Mouse (Mus musculus): ENCODE measurements around the gene Krt78. TPM values are rescaled to one million over a fixed set of nuclear protein-coding genes. Genes with fewer than 3 reads are reported as not detected.

Krt78 gene
- polyA plus RNA-seq, 1 experiment: 0.94 TPM

DNA sequence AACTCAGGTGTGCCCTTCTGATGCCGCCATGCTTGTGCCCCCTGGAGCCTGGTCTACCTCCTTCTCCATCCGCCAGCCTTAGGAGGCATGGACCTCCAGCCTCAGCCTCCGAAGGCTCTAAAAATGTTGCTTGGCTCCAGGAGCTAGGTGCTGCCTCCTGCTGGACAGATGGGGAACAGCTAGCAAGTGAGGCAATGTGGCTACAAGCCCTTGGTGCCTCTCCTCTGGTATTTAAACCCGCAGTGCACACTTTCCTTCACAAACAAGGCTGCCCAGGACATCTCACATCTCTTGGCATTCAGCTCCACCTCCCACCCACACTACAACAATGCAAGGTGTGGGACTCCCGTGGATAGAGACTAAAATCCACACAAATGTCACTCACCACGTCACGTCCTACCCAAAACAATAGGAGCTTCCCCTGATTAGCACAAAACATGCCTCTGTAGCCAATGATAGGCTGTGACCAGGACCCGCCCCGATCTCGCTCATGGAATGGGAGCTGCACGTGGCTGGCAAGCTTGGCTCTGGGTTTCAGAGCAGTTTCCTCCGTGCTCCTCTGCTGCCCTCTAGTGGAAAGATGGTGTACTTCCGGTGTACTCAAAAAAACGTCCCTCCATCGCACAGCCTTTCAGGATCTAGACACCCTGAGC, 30.0 kb upstream of the Krt78 start:
- DNase-seq: peak; percentile 79
- WGBS: 5% methylated on average over 15 of the region's 15 CpGs

GRCm38 (mm10) chr15:101983315-101983948, 29.3 kb upstream of the Krt78 start:
- Histone ChIP-seq H3K27me3 (ENCODE audit: control insufficient read depth, insufficient read depth, low read length) (no peaks in the 10 kb centered on the region), H3K36me3 (ENCODE audit: control insufficient read depth, insufficient read depth, low read length) (no peaks in the 10 kb centered on the region), H3K4me1 (replicated peaks; ENCODE audit: control insufficient read depth, insufficient read depth, low read length) (peaks cover 3% of the 10 kb centered on the region), H3K4me3 (ENCODE audit: control insufficient read depth, insufficient read depth, low read length) (no peak overlapping the region), H3K27ac (ENCODE audit: control insufficient read depth, insufficient read depth, low read length) (no peak overlapping the region)
- TF ChIP-seq POLR2A (IDR thresholded peaks at IDR 0.05; ENCODE audit: control insufficient read depth, extremely low read depth, insufficient read depth, low read length, poor library complexity) (no peak), CTCF (IDR thresholded peaks at IDR 0.05; ENCODE audit: borderline replicate concordance, control insufficient read depth, extremely low read depth, insufficient read depth, low read length, poor library complexity) (no peak)
- 73% methylated on average over 13 of the region's 13 CpGs for WGBS
- no peak for DNase-seq

More for the DNA sequence above, 30.0 kb upstream of the Krt78 start:
- Histone ChIP-seq H3K27ac (ENCODE audit: control insufficient read depth, insufficient read depth, low read length) (no peak overlapping the region), H3K27me3 (ENCODE audit: control insufficient read depth, insufficient read depth, low read length) (no peaks in the 10 kb centered on the region), H3K4me3 (ENCODE audit: control insufficient read depth, insufficient read depth, low read length) (no peak overlapping the region), H3K36me3 (ENCODE audit: control insufficient read depth, insufficient read depth, low read length) (no peaks in the 10 kb centered on the region), H3K4me1 (replicated peaks; ENCODE audit: control insufficient read depth, insufficient read depth, low read length) (peaks cover 3% of the 10 kb centered on the region)
- TF ChIP-seq CTCF (IDR thresholded peaks at IDR 0.05; ENCODE audit: borderline replicate concordance, control insufficient read depth, extremely low read depth, insufficient read depth, low read length, poor library complexity) (peak; percentile 78; the same call in 1 of the 2 replicates), POLR2A (IDR thresholded peaks at IDR 0.05; ENCODE audit: control insufficient read depth, extremely low read depth, insufficient read depth, low read length, poor library complexity) (no peak)

DNA sequence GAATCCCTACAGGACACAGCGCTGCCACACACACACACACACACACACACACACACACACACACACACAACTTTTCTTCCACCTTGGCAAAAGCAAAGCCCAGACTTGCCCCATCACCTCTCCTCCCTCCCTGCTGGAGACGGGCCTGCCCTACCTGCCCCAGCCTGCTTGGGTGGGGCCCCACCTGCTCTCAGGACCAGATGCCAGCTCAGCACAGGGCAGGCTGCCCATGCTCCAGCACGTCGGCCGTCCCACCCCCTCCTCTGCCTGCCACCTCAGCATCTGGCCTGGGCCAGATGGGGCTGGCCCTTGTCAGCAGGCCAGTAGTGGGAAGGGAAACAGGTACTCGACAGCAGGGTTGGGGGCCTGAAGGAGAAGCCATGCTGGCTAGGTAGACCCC, 26.8 kb upstream of the Krt78 start:
- Histone ChIP-seq H3K36me3 (ENCODE audit: control insufficient read depth, insufficient read depth, low read length) (no peaks in the 10 kb centered on the region), H3K27ac (ENCODE audit: control insufficient read depth, insufficient read depth, low read length) (no peak overlapping the region), H3K27me3 (ENCODE audit: control insufficient read depth, insufficient read depth, low read length) (no peaks in the 10 kb centered on the region; the same call in 1 of the 2 replicates), H3K4me1 (replicated peaks; ENCODE audit: control insufficient read depth, insufficient read depth, low read length) (peaks cover 12% of the 10 kb centered on the region), H3K4me3 (ENCODE audit: control insufficient read depth, insufficient read depth, low read length) (no peak overlapping the region)
- TF ChIP-seq CTCF (IDR thresholded peaks at IDR 0.05; ENCODE audit: borderline replicate concordance, control insufficient read depth, extremely low read depth, insufficient read depth, low read length, poor library complexity): no peak
- TF ChIP-seq POLR2A (IDR thresholded peaks at IDR 0.05; ENCODE audit: control insufficient read depth, extremely low read depth, insufficient read depth, low read length, poor library complexity): no peak
- WGBS: 77% methylated on average over 6 of the region's 6 CpGs
- DNase-seq: no peak

DNA sequence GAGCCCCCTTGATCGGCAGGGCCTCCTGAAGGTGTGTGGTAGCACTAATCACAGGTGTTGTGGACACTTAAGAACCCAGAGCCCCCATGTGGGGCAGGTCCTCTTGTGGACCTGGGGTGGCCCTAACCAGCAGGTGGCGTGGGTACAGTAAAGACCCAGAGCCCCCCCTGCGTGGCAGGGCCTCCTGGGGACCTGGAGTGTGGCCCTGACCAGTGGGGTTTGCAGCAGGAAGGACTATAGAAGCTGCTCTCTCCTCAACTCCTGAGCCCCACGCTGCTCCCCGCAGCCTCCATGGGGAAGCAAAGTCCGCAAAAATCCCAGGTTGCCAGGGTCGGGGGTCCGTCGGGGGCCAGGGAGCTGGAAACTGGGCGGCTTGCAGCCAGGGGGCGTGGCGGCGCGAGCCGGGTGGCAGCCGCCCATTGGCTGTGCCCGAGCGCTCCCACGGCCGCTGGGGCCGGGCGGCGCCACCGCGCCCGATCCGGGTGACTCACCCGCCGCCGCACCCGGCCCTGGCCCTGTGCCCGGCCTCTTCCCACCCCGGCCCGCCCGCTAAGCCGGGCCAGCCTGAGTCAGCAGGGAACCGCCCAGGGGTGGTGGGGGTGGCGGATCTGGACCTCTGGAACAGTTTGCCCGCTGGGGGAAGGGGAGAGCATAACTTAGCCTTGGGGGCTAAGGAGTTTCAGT, 23.1 kb upstream of the Krt78 start:
- H3K27ac ChIP-seq (ENCODE audit: control insufficient read depth, insufficient read depth, low read length): peak overlapping the region; percentile 23; the same call in 1 of the 2 replicates
- DNase-seq: peak; percentile 25
- H3K36me3 ChIP-seq (ENCODE audit: control insufficient read depth, insufficient read depth, low read length): no peaks in the 10 kb centered on the region
- no peaks in the 10 kb centered on the region; the same call in 1 of the 2 replicates for H3K27me3 ChIP-seq (ENCODE audit: control insufficient read depth, insufficient read depth, low read length)
- TF ChIP-seq POLR2A (IDR thresholded peaks at IDR 0.05; ENCODE audit: control insufficient read depth, extremely low read depth, insufficient read depth, low read length, poor library complexity) (no peak), CTCF (IDR thresholded peaks at IDR 0.05; ENCODE audit: borderline replicate concordance, control insufficient read depth, extremely low read depth, insufficient read depth, low read length, poor library complexity) (no peak)
- peaks cover 9% of the 10 kb centered on the region; the same call in 1 of the 2 replicates for H3K4me1 ChIP-seq (replicated peaks; ENCODE audit: control insufficient read depth, insufficient read depth, low read length)
- 4% methylated on average over 39 of the region's 39 CpGs for WGBS
- H3K4me3 ChIP-seq (ENCODE audit: control insufficient read depth, insufficient read depth, low read length): no peak overlapping the region

DNA sequence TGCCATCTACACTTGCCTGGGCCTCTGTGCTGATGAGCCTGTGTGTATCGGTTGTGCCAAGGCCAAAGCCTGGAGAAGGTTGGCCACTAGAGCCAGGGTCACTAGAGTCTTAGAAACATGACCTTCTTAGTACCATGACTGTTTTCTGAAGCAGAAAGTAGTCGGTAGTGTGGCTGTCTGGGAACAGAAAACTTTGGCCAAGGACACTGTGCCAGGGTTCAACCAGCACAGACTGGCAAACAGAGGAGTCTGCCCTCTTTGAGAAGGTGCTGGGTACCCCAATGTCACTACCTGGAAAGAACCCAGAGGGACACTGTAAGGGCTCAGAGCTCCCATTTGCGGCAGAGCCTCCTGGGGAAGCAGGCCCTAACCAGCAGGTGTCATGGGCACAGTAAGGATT, 22.6 kb upstream of the Krt78 start:
- Histone ChIP-seq H3K36me3 (ENCODE audit: control insufficient read depth, insufficient read depth, low read length) (no peaks in the 10 kb centered on the region), H3K4me3 (ENCODE audit: control insufficient read depth, insufficient read depth, low read length) (no peak overlapping the region), H3K27ac (ENCODE audit: control insufficient read depth, insufficient read depth, low read length) (peak overlapping the region; percentile 31; the same call in 1 of the 2 replicates), H3K27me3 (ENCODE audit: control insufficient read depth, insufficient read depth, low read length) (no peaks in the 10 kb centered on the region; the same call in 1 of the 2 replicates), H3K4me1 (replicated peaks; ENCODE audit: control insufficient read depth, insufficient read depth, low read length) (peaks cover 9% of the 10 kb centered on the region; the same call in 1 of the 2 replicates)
- 64% methylated on average over 3 of the region's 3 CpGs for WGBS
- DNase-seq: no peak
- TF ChIP-seq CTCF (IDR thresholded peaks at IDR 0.05; ENCODE audit: borderline replicate concordance, control insufficient read depth, extremely low read depth, insufficient read depth, low read length, poor library complexity) (no peak), POLR2A (IDR thresholded peaks at IDR 0.05; ENCODE audit: control insufficient read depth, extremely low read depth, insufficient read depth, low read length, poor library complexity) (no peak)

- Histone ChIP-seq H3K36me3 (ENCODE audit: control insufficient read depth, insufficient read depth, low read length) (no peaks in the 10 kb centered on the region), H3K4me1 (replicated peaks; ENCODE audit: control insufficient read depth, insufficient read depth, low read length) (peaks cover 9% of the 10 kb centered on the region; the same call in 1 of the 2 replicates), H3K27me3 (ENCODE audit: control insufficient read depth, insufficient read depth, low read length) (no peaks in the 10 kb centered on the region; the same call in 1 of the 2 replicates), H3K4me3 (ENCODE audit: control insufficient read depth, insufficient read depth, low read length) (no peak overlapping the region), H3K27ac (ENCODE audit: control insufficient read depth, insufficient read depth, low read length) (no peak overlapping the region)
- WGBS: 87% methylated on average over 5 of the region's 5 CpGs
- DNase-seq: no peak
- TF ChIP-seq CTCF (IDR thresholded peaks at IDR 0.05; ENCODE audit: borderline replicate concordance, control insufficient read depth, extremely low read depth, insufficient read depth, low read length, poor library complexity) (no peak), POLR2A (IDR thresholded peaks at IDR 0.05; ENCODE audit: control insufficient read depth, extremely low read depth, insufficient read depth, low read length, poor library complexity) (no peak)
These were observed 21.9 kb upstream of the Krt78 start for GRCm38 (mm10) chr15:101976023-101976422.

All from thymus, adult 2 months (tissue).